Mouse (Mus musculus) kidney, postnatal 0 days (tissue): ENCODE measurements at regions not wholly inside any gene's neighbourhood (a gene's known extent, or its start where the extent isn't known, plus 50 kb on each side); places are given as distances from the start of the nearest gene placed in this dataset.

Experiments
- ATAC-seq: fragments of 200-750 bp; cut with Nextera tagmentation; replicated peaks from 2 replicates; pipeline ENCODE4 v1.8.0; 2017; ENCODE audit warnings: low read depth, moderate number of reproducible peaks, moderate TSS enrichment, moderate library complexity; ENCODE audit not compliant: low FRiP score
- DNase-seq: peaks from one replicate; pipeline ENCODE4 v3.0.0-alpha.2; 2016; ENCODE audit warnings: low spot score
- H3K27ac ChIP-seq: fragments of 300-500 bp; sonication (generic); 2 replicates; pipeline ENCODE4 v1.5.1; 2014; ENCODE audit warnings: mild to moderate bottlenecking
- H3K27me3 ChIP-seq: fragments of 300-500 bp; sonication (generic); 2 replicates; pipeline ENCODE4 v1.6.1; 2014; ENCODE audit warnings: low read length, mixed read lengths; ENCODE audit not compliant: insufficient read depth
- H3K36me3 ChIP-seq: fragments of 300-500 bp; sonication (generic); 2 replicates; pipeline ENCODE4 v1.6.1; 2014; ENCODE audit warnings: low read length, mixed read lengths; ENCODE audit not compliant: insufficient read depth
- H3K4me1 ChIP-seq: fragments of 300-500 bp; sonication (generic); replicated peaks from 2 replicates; pipeline ENCODE4 v1.6.1; 2014; ENCODE audit warnings: antibody characterized with exemption, low read length, mixed read lengths; ENCODE audit not compliant: insufficient read depth
- H3K4me2 ChIP-seq: fragments of 300-500 bp; sonication (generic); 2 replicates; pipeline ENCODE4 v1.6.1; 2014; ENCODE audit warnings: mild to moderate bottlenecking, low read length, moderate library complexity, mixed read lengths
- H3K4me3 ChIP-seq: fragments of 300-500 bp; sonication (generic); replicated peaks from 2 replicates; pipeline ENCODE4 v1.5.1; 2014; ENCODE audit warnings: low read depth, low read length
- H3K9ac ChIP-seq: fragments of 300-500 bp; sonication (generic); 2 replicates; pipeline ENCODE4 v1.6.1; 2014; ENCODE audit warnings: low read depth, low read length
- H3K9me3 ChIP-seq: fragments of 300-500 bp; sonication (generic); replicated peaks from 2 replicates; pipeline ENCODE4 v1.6.1; 2016; ENCODE audit warnings: low read length, inconsistent platforms, mixed read lengths
- CTCF ChIP-seq: IDR thresholded peaks from 2 replicates; pipeline ENCODE4 v1.5.1; 2016; ENCODE audit warnings: antibody characterized with exemption, low read depth, mild to moderate bottlenecking, moderate library complexity
- WGBS: fragments of 180-500 bp; shearing (Covaris S2); extraction: QIAGEN DNeasy Blood & Tissue Kit; methylation state at CpG from one replicate; pipeline ENCODE4 v1.1.7; 2014; 5-methylcytosine and 5-hydroxymethylcytosine counted together

DNA sequence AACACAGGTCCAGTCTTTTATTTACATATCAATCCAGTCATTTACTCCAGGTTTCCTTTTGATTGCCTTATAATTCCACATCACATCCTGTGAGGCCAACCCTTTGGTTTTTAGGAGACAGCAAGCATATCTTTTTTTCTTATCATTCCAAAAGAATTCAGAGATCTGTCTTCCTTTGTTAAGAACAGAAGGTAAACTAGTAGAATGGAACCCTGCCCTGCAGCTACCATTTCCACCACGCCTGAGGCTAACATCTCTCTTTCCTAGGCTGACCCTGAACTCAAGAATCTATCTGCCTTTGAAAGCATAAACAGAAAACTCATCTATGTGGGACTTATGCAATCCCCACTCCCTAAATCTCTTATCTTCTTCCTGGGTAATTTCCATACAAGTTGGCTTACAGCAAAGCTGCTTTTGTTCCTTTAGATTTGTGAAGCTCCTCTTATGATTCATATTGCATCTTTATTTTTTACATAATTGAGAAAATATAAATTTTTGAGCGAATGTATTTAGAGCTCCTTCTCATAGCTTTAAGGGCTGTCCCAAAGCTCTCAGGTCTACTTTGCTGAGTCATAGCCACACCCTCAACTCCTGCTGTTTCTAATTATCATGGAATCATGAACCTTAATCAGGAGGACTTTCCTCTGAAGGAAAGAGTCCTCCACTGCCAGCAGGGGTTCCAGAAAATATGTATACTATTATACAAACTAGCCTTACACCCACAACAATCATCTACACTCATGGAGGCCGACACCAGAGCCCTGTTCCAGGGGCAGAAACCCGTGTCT, 74.6 kb upstream of the Fbxl4 start:
- TF ChIP-seq CTCF: no peak
- no peak overlapping the region for H3K9ac ChIP-seq
- DNase-seq: no peak
- ATAC-seq: no peak
- no peaks in the 10 kb centered on the region for H3K36me3 ChIP-seq
- H3K9me3 ChIP-seq: no peaks in the 10 kb centered on the region
- no peaks in the 10 kb centered on the region for H3K27me3 ChIP-seq
- H3K27ac ChIP-seq: no peak overlapping the region
- no peak overlapping the region for H3K4me3 ChIP-seq
- WGBS: 75% methylated on average over 4 of the region's 4 CpGs
- H3K4me1 ChIP-seq: no peaks in the 10 kb centered on the region
- H3K4me2 ChIP-seq: no peak overlapping the region

- Histone ChIP-seq H3K27ac (no peak overlapping the region), H3K4me1 (no peaks in the 10 kb centered on the region), H3K27me3 (no peaks in the 10 kb centered on the region), H3K4me2 (no peak overlapping the region), H3K9ac (no peak overlapping the region), H3K4me3 (no peak overlapping the region), H3K36me3 (no peaks in the 10 kb centered on the region), H3K9me3 (no peaks in the 10 kb centered on the region)
- 72% methylated on average over 3 of the region's 3 CpGs for WGBS
- TF ChIP-seq CTCF: no peak
- no peak for ATAC-seq
- no peak for DNase-seq
These were observed 65.2 kb upstream of the Fbxl4 start for GRCm38 (mm10) chr4:22292169-22292568.

DNA sequence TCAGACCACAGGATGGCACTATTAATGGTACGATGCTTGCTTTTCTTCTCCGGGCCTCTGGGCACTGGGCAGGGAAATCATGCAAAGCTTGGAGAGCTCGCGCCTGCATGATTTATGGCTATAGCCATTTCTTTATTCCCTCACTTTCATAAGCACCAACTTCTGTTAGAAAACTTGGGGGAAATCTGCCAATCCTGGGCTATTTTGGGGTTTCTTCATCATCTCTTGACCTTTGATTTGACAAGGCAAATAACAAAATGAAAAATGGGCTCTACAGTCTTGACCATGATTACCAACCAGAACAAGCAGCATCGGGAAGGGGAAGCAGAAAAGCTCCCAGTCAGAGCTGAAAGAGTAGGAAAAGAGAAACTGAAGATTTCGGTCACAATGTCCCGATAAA, 57.1 kb upstream of the Fbxl4 start:
- Histone ChIP-seq H3K4me1 (no peaks in the 10 kb centered on the region), H3K4me2 (no peak overlapping the region), H3K27me3 (no peaks in the 10 kb centered on the region), H3K9me3 (no peaks in the 10 kb centered on the region), H3K4me3 (no peak overlapping the region), H3K9ac (no peak overlapping the region), H3K27ac (no peak overlapping the region), H3K36me3 (no peaks in the 10 kb centered on the region)
- DNase-seq (no peak), ATAC-seq (no peak)
- TF ChIP-seq CTCF: no peak
- WGBS: 92% methylated on average over 7 of the region's 7 CpGs

DNA sequence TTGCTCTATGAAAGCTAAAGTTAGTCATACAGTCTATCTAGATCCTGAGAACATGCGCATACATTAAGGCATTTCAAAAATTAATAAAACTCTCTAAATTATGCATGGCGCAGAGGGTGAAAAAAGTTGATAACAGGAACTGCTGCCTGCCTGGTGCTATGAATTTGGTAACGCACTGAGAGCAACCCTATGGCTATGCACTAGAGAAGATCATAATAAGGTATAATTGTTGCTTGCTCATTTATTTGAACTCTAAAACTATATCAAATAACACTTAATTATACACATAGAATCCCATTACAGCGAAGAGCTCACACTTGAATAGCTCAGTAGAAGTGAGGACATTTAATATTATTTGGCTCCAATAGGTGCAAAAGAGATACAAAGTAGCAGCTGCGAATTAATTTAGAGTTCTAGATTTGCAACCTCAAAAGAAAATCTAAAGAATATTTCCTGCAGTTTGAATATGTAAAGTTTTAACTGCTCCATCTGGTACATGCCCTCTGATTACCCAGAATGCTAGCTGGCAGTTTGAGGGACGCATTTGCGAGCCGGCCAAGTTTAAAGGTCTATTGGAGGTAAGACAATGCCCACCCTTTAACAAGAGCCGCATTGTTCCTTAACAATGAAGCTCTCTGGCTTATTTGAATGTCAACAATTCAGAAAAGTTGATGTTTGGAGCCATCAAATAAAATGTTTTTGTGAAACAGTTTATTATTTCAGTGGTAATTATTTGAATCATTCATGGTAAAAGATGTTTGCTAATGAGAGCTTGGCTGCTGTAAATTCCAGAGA, 56.0 kb upstream of the Fbxl4 start:
- H3K4me2 ChIP-seq: no peak overlapping the region
- H3K4me3 ChIP-seq: no peak overlapping the region
- no peak for ATAC-seq
- no peak for DNase-seq
- H3K9ac ChIP-seq: no peak overlapping the region
- H3K9me3 ChIP-seq: no peaks in the 10 kb centered on the region
- no peak for TF ChIP-seq CTCF
- no peaks in the 10 kb centered on the region for H3K36me3 ChIP-seq
- WGBS: 73% methylated on average over 9 of the region's 9 CpGs
- H3K27me3 ChIP-seq: no peaks in the 10 kb centered on the region
- no peaks in the 10 kb centered on the region for H3K4me1 ChIP-seq
- H3K27ac ChIP-seq: no peak overlapping the region

GRCm38 (mm10) chr4:22301943-22302215, 55.5 kb upstream of the Fbxl4 start:
- TF ChIP-seq CTCF: no peak
- no peak overlapping the region for H3K4me2 ChIP-seq
- no peaks in the 10 kb centered on the region for H3K9me3 ChIP-seq
- WGBS: 49% methylated on average over 4 of the region's 4 CpGs
- no peak for DNase-seq
- H3K27me3 ChIP-seq: no peaks in the 10 kb centered on the region
- no peak for ATAC-seq
- no peaks in the 10 kb centered on the region for H3K36me3 ChIP-seq
- H3K4me1 ChIP-seq: no peaks in the 10 kb centered on the region
- no peak overlapping the region for H3K27ac ChIP-seq
- no peak overlapping the region for H3K4me3 ChIP-seq
- no peak overlapping the region for H3K9ac ChIP-seq

- no peak for TF ChIP-seq CTCF
- Histone ChIP-seq H3K27ac (no peak overlapping the region), H3K4me2 (no peak overlapping the region), H3K9ac (no peak overlapping the region), H3K27me3 (no peaks in the 10 kb centered on the region), H3K4me1 (no peaks in the 10 kb centered on the region), H3K9me3 (no peaks in the 10 kb centered on the region), H3K36me3 (no peaks in the 10 kb centered on the region), H3K4me3 (no peak overlapping the region)
- ATAC-seq: no peak
- WGBS: 85% methylated on average over 1 of the region's 1 CpGs
- DNase-seq: no peak
These were observed 55.1 kb upstream of the Fbxl4 start for GRCm38 (mm10) chr4:22302262-22302661.
